Mouse (Mus musculus) heart, embryonic 15.5 days (tissue): ENCODE data around the gene Sdk1. TPM values are rescaled to one million over a fixed set of nuclear protein-coding genes. Genes with fewer than 3 reads are reported as not detected.

ENCODE experiments used
- ATAC-seq: fragments of 200-750 bp; cut with Nextera tagmentation; replicated peaks from 2 replicates; pipeline ENCODE4 v1.8.0; 2017; ENCODE audit warnings: low read depth, moderate TSS enrichment; ENCODE audit not compliant: insufficient number of reproducible peaks, insufficient read depth, low FRiP score
- H3K27ac ChIP-seq: fragments of 300-500 bp; sonication (generic); 2 replicates; pipeline ENCODE4 v1.5.1; 2015; ENCODE audit warnings: mild to moderate bottlenecking, inconsistent platforms
- H3K27me3 ChIP-seq: fragments of 300-500 bp; sonication (generic); 2 replicates; pipeline ENCODE4 v1.6.1; 2015; ENCODE audit warnings: inconsistent platforms
- H3K36me3 ChIP-seq: fragments of 300-500 bp; sonication (generic); 2 replicates; pipeline ENCODE4 v1.6.1; 2015; ENCODE audit warnings: mild to moderate bottlenecking, inconsistent platforms
- H3K4me1 ChIP-seq: fragments of 300-500 bp; sonication (generic); replicated peaks from 2 replicates; pipeline ENCODE4 v1.6.1; 2015; ENCODE audit warnings: inconsistent platforms
- H3K4me2 ChIP-seq: fragments of 300-500 bp; sonication (generic); 2 replicates; pipeline ENCODE4 v1.6.1; 2015; ENCODE audit warnings: inconsistent platforms, mild to moderate bottlenecking, moderate library complexity
- H3K4me3 ChIP-seq: fragments of 300-500 bp; sonication (generic); 2 replicates; pipeline ENCODE4 v1.5.1; 2015; ENCODE audit warnings: mild to moderate bottlenecking, inconsistent platforms
- H3K9ac ChIP-seq: fragments of 300-500 bp; sonication (generic); 2 replicates; pipeline ENCODE4 v1.6.1; 2015; ENCODE audit warnings: mild to moderate bottlenecking, inconsistent platforms
- H3K9me3 ChIP-seq: fragments of 300-500 bp; sonication (generic); replicated peaks from 2 replicates; pipeline ENCODE4 v1.6.1; 2016; ENCODE audit warnings: inconsistent platforms
- WGBS: fragments of 180-500 bp; shearing (Covaris S2); methylation state at CpG from one replicate; pipeline ENCODE4 v1.1.7; 2015; ENCODE audit warnings: mixed read lengths; 5-methylcytosine and 5-hydroxymethylcytosine counted together
- polyA plus RNA-seq: library from polyadenylated mRNA; unstranded; fragments of >200 nt; fragmentation: Nextera tagmentation; extraction: Ambion mirVana; gene quantifications from 2 replicates; pipeline ENCODE4 v1.2.1, GENCODE M21; 2015

Gene Sdk1
- polyA plus RNA-seq, 1 experiment from 2014 or later: 1.5 TPM

DNA sequence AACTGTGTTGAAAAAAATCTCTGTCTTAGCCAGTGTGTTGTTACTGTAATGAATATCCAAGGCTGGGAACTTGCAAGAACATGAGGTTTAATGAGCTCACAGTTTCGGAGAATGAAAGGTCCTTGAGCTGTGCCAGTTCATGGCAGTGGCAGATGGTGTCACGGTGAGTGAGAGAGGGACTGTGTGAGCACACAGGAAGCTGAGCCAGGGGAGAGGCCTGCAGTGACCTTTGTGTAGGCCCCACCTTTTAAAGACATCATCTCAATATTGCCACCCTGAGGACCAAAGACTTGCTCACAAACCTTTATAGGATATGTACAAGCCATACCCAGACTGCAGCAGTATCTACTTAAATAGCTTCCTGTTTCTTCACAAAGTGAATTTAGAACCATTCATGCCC lies 656.2 kb downstream of the Sdk1 start:
- Histone ChIP-seq H3K9me3 (no peaks in the 10 kb centered on the region), H3K4me3 (no peak overlapping the region), H3K36me3 (no peaks in the 10 kb centered on the region), H3K4me2 (no peak overlapping the region), H3K27ac (no peak overlapping the region), H3K27me3 (peaks cover 4% of the 10 kb centered on the region; the same call in 1 of the 2 replicates), H3K4me1 (peaks cover 4% of the 10 kb centered on the region), H3K9ac (no peak overlapping the region)
- 75% methylated on average over 2 of the region's 2 CpGs for WGBS
- no peak for ATAC-seq

DNA sequence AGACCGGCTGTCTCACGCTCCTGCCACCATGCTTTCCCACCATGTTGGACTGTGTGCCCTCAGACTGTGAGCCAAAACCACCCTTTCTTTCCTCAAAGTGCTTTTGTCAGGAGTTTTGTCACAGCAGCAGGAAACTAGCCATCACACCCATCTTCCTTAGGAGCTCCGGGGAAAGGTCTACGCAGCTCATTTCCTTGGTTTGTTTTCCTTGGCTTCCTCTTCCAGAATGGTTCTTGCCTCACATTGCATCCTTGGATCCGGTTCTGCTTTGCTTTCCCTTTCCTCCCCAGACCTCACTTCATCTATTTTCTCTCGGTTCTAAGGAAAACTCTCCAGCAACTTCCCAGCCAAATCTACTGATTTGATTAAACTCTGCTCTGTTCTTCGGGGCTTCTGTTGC lies 658.5 kb downstream of the Sdk1 start:
- Histone ChIP-seq H3K9me3 (no peaks in the 10 kb centered on the region), H3K36me3 (no peaks in the 10 kb centered on the region), H3K9ac (no peak overlapping the region), H3K4me1 (peaks cover 16% of the 10 kb centered on the region), H3K27ac (no peak overlapping the region), H3K27me3 (peaks cover 4% of the 10 kb centered on the region; the same call in 1 of the 2 replicates), H3K4me2 (no peak overlapping the region), H3K4me3 (no peak overlapping the region)
- 59% methylated on average over 7 of the region's 7 CpGs for WGBS
- ATAC-seq: no peak

DNA sequence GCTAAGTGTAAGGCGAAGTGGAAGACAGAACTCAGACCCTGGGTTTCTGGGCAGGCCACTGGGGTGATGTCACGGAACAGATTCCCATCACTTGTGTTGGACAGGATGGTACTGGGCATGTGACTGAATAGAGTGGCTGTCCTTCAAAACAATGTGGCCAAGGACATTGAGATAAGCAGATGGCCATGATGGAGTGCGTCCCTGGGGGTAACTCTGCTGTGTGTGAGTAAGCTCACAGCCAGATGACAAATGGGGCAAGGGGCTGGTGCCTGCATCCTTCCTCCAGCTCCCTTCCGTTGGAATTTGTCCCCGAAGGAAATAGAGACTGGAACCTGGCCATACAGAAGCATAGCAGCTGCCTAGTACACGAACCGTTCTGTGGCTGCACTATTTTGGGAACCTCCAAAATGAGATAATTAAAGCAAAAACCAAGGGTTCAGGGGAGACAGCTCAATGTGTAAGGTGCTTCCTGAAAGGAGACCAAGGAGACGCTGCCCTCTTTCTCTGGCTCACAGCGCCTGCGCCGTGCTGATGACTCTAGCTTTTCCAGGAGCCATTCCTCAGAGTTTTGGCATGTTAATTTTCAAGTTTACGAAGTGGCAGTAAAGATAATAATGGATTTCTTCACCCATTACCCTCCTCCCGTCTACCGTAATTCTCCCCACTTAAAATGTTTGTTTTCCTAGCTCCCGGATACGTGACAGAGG lies 661.4 kb downstream of the Sdk1 start:
- Histone ChIP-seq H3K4me1 (peaks cover 20% of the 10 kb centered on the region), H3K27me3 (peaks cover 7% of the 10 kb centered on the region; the same call in 1 of the 2 replicates), H3K27ac (no peak overlapping the region), H3K9me3 (no peaks in the 10 kb centered on the region), H3K36me3 (no peaks in the 10 kb centered on the region), H3K4me3 (no peak overlapping the region), H3K4me2 (0 out of 2 replicates have a peak overlapping the region, but pooled peaks have one; percentile 15), H3K9ac (no peak overlapping the region)
- 42% methylated on average over 16 of the region's 16 CpGs for WGBS
- ATAC-seq: peak; percentile 43; the same call in 1 of the 2 replicates

DNA sequence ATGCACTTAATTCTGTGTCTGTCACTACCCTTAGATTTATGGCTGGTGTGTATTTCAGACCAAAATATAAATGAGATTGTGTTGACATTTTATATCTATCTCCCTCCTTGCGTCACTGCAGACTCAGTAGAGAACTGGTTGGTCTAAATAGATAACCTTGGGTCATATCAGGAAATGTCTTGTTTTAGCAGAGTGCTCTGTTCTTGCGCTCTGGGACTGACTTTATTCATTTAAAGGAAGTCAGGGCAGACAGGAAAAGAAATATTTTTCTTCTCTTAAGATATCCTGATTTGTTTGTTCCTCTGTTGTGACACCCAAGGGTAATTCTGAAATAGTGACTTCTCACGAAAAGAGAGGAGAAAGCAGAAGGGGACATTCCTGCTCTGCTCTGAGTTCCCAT lies 669.2 kb downstream of the Sdk1 start:
- 0 out of 2 replicates have a peak, but pooled peaks have one; percentile 14 for ATAC-seq
- Histone ChIP-seq H3K4me2 (no peak overlapping the region), H3K9ac (no peak overlapping the region), H3K36me3 (no peaks in the 10 kb centered on the region), H3K9me3 (no peaks in the 10 kb centered on the region), H3K4me3 (no peak overlapping the region), H3K27me3 (0 out of 2 replicates have a peak, but pooled peaks cover 2% of the 10 kb centered on the region), H3K27ac (no peak overlapping the region), H3K4me1 (0 out of 2 replicates have a peak, but pooled peaks cover 9% of the 10 kb centered on the region)
- WGBS: 35% methylated on average over 3 of the region's 3 CpGs

DNA sequence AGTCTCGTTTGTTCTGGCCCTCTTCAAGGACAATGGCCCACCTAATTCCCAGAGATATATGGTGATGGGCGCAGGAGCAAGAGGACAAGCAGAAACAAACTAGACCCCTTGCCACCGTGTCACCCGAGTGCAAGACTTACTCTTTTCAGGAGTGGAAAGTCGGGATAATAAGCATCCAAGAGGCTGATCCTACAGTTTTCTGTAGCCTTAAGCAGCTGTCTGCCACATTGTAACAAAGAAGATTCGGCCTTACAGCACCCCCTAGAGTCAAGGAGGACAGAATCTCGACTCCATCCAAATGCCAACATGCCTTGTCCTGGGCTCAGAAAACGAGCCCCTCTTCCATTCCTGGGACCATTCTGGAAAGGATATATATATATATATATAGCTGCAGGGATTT lies 669.6 kb downstream of the Sdk1 start:
- ATAC-seq: no peak

DNA sequence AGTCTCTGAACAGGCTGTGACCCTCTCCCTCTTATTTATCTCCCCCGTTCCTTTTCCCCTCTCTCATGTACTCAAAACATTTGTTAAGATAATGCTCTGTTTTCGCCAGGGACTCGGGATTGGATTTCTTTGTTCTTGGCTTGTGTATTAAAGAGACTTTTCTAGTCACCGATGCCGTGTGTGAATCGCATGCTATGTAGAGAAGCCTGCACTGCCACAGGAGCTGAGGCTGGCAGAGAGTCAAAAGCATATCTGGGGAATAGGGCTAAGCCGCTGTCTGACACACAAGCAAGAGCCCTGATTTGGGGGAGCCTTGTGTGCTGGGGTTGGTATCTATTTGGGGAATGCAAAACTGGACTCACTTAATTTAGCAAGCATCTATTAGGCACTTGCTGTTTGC lies 671.6 kb downstream of the Sdk1 start:
- H3K9me3 ChIP-seq: no peaks in the 10 kb centered on the region
- 34% methylated on average over 7 of the region's 7 CpGs for WGBS

More for the DNA sequence above, 669.6 kb downstream of the Sdk1 start:
- 59% methylated on average over 8 of the region's 8 CpGs for WGBS
- H3K9ac ChIP-seq: no peak overlapping the region
- no peak overlapping the region for H3K27ac ChIP-seq
- no peak overlapping the region for H3K4me2 ChIP-seq
- no peaks in the 10 kb centered on the region for H3K9me3 ChIP-seq
- H3K4me3 ChIP-seq: no peak overlapping the region
- H3K27me3 ChIP-seq: no peaks in the 10 kb centered on the region
- 0 out of 2 replicates have a peak, but pooled peaks cover 9% of the 10 kb centered on the region for H3K4me1 ChIP-seq
- H3K36me3 ChIP-seq: no peaks in the 10 kb centered on the region

DNA sequence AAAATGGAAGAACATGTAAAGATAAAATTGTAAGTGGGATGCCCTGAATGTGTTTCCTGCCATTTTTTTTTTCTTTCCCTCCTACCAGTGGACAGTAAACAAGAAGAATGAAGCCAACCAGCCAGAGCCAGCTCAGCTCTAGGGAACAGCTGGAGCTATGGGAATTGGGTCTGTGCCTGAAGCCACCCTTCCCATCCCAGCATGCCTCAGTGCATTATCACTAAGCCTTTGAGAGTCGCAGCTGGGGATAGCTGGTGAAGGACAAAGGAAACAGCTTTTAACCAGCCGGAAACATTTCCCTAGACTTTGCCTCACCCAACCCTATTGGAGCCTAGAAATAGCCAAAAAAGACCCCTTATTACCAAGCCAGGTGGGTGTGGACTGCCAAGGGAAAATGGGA lies 675.7 kb downstream of the Sdk1 start:
- Histone ChIP-seq H3K36me3 (no peaks in the 10 kb centered on the region), H3K4me3 (no peak overlapping the region), H3K27me3 (no peaks in the 10 kb centered on the region), H3K27ac (no peak overlapping the region), H3K4me1 (peaks cover 11% of the 10 kb centered on the region), H3K9me3 (no peaks in the 10 kb centered on the region), H3K9ac (no peak overlapping the region), H3K4me2 (no peak overlapping the region)
- 25% methylated on average over 2 of the region's 2 CpGs for WGBS
- no peak for ATAC-seq

More for the DNA sequence above, 671.6 kb downstream of the Sdk1 start:
- peaks cover 17% of the 10 kb centered on the region for H3K4me1 ChIP-seq
- H3K4me2 ChIP-seq: no peak overlapping the region
- H3K27ac ChIP-seq: no peak overlapping the region
- no peaks in the 10 kb centered on the region for H3K36me3 ChIP-seq
- H3K9ac ChIP-seq: no peak overlapping the region
- H3K27me3 ChIP-seq: no peaks in the 10 kb centered on the region
- H3K4me3 ChIP-seq: no peak overlapping the region
- no peak for ATAC-seq

DNA sequence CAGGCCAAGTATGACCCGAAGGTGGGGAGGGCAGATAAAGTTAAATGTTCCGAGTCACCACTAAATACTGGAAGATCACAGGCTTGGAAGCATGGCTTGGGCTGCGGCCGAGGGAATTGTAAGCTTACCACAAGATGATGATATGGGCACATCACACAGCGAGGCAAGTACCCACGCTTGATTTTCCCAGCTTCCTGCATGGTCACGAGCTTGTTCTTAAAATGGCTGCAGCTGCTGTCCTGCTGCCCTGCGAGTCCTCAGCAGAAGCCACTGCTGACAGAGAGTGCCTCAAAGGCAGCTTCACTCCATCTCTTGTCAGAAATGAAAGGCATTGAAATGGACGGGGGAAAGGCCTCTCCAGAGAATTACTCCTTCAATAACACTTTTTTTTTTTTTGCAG lies 697.7 kb downstream of the Sdk1 start:
- Histone ChIP-seq H3K27me3 (no peaks in the 10 kb centered on the region), H3K4me3 (no peak overlapping the region), H3K9me3 (no peaks in the 10 kb centered on the region), H3K4me2 (no peak overlapping the region), H3K27ac (no peak overlapping the region), H3K9ac (no peak overlapping the region), H3K4me1 (no peaks in the 10 kb centered on the region), H3K36me3 (no peaks in the 10 kb centered on the region)
- no peak for ATAC-seq
- WGBS: 60% methylated on average over 9 of the region's 9 CpGs

DNA sequence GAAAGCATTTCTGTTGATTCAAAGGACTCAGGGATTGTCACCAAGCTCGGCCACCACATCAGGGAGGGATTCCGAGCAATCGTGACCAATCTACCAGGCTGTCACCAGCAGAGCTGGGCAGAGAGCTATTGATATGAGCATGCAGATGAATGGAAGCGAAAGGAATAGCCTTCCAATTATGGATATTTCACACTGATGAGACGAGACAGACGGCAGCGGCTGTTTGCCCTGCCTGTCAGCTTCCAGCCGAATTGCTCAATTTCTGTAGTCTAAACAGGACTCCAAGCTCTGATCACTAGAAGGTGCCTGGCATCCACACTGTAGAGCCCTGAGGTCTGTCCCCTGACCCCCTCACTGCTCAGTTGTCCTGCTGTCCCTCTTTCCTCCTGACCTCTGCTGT lies 699.3 kb downstream of the Sdk1 start:
- 90% methylated on average over 8 of the region's 8 CpGs for WGBS
- H3K27ac ChIP-seq: no peak overlapping the region
- H3K4me2 ChIP-seq: no peak overlapping the region

DNA sequence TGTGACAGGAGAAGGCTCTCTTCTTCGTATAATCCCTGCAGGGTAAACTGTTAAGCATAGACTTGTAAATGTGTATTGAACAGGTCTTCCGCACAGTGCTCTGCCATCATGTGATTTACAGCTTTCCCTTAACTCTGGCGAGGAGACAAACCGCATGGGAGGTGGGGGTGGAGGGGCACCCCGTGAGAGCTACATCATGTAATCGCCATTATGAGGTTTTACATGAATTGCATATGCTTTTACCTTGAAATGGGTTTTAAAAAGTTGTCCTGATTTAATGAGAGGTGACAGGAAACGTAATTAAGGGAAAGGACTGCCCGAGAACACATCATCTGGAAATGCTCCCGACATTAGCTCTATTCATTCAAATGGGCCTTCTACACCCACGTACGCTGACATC lies 709.5 kb downstream of the Sdk1 start:
- Histone ChIP-seq H3K27me3 (no peaks in the 10 kb centered on the region), H3K9ac (no peak overlapping the region), H3K4me1 (no peaks in the 10 kb centered on the region), H3K4me3 (no peak overlapping the region), H3K4me2 (no peak overlapping the region), H3K9me3 (no peaks in the 10 kb centered on the region), H3K36me3 (no peaks in the 10 kb centered on the region), H3K27ac (no peak overlapping the region)
- ATAC-seq: no peak
- 82% methylated on average over 11 of the region's 11 CpGs for WGBS

More for the DNA sequence above, 699.3 kb downstream of the Sdk1 start:
- ATAC-seq: no peak
- Histone ChIP-seq H3K4me3 (no peak overlapping the region), H3K36me3 (no peaks in the 10 kb centered on the region), H3K4me1 (no peaks in the 10 kb centered on the region), H3K9ac (no peak overlapping the region), H3K27me3 (no peaks in the 10 kb centered on the region), H3K9me3 (no peaks in the 10 kb centered on the region)

DNA sequence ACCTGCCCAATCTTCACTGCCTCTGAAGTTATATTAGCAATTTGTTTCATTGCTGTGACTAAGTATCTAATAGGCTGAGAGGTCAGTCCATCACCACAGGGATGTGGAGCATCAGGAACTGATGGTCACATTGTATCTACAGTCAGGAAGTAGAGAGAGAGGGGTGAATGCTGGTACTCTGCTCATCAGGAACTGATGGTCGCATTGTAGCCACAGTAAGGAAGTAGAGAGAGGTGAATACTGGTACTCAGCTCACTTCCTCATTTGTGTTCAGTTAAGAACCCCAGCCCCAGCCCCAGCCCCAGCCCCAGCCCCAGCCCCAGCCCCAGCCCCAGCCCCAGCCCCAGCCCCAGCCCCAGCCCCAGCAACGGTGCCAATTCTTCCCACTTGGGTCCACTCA lies 711.0 kb downstream of the Sdk1 start:
- H3K27me3 ChIP-seq: no peaks in the 10 kb centered on the region
- no peak overlapping the region for H3K9ac ChIP-seq
- WGBS: 78% methylated on average over 2 of the region's 2 CpGs
- H3K27ac ChIP-seq: no peak overlapping the region
- H3K4me1 ChIP-seq: no peaks in the 10 kb centered on the region
- no peaks in the 10 kb centered on the region for H3K9me3 ChIP-seq
- no peak for ATAC-seq
- no peaks in the 10 kb centered on the region for H3K36me3 ChIP-seq
- H3K4me2 ChIP-seq: no peak overlapping the region
- H3K4me3 ChIP-seq: no peak overlapping the region
